Mouse (Mus musculus): ENCODE data around the gene Hoga1. TPM values are rescaled to one million over a fixed set of nuclear protein-coding genes. Genes with fewer than 3 reads are reported as not detected.
A peak's percentile ranks its signal among the peaks of the same experiment; 100 is the strongest.

The Hoga1 gene
- 1.3 and 2.9 TPM in 2 replicates for polyA plus RNA-seq (2015; fragmentation: Nextera tagmentation; extraction: Ambion mirVana)

DNA sequence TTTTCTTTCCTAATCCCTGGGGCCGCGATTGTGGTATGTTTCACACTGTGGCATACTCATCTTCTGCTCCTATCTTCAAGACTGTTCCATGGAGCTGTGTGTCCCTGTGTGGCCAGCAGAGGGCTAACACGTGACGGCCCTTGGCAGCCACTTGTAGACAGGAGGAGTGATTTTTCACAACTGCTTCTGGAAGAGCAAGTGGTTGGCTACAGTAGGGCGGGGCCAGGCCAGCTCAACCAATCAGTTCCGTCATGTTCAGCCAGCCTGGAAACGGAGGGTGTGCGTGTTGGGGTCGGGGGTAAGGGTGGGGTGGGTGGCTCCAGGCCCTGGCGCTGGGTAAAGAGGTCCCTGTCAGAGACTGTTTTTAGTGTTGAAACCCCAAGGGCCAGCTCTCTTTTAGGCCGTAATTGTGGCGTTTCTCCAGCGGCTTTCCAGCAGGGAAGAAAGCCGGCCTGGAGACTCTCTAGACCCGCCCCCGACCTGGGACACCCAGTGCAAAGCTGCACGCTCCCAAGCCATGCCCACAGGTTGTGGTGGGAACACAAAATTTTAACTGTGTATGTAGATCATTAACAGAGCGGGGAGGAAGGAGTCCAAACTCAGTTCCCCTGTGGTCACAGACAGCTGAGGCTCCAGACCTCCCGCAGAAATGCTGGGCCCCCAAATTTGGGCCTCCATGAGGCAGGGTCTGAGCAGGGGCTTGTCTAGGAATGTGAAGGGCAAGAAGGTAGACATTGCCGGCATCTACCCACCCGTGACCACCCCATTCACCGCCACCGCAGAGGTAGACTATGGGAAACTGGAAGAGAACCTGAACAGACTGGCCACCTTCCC lies at the start of gene Hoga1:
Hoga1 (plus strand) TSS at position 342 of the 834 bp plus-strand sequence.
- ATAC-seq (ENCODE audit: low read depth): peak; percentile 96
- H3K9me3 ChIP-seq (ENCODE audit: control insufficient read depth, low read length): no peaks in the 10 kb centered on the region
- H3K4me2 ChIP-seq (ENCODE audit: low read depth, low read length): peak within 1 kb of the TSS; percentile 66
- H3K9ac ChIP-seq (ENCODE audit: low read length): peak within 1 kb of the TSS; percentile 62
- no peaks in the 10 kb centered on the region for H3K36me3 ChIP-seq (ENCODE audit: control insufficient read depth, insufficient read depth, low read length)
- H3K4me3 ChIP-seq (ENCODE audit: low read length): peak within 1 kb of the TSS; percentile 50
- no peaks in the 10 kb centered on the region for H3K27me3 ChIP-seq (ENCODE audit: control insufficient read depth, insufficient read depth, low read depth, low read length)
- H3K27ac ChIP-seq (ENCODE audit: low read length): no peak within 1 kb of the TSS
- H3K4me1 ChIP-seq (replicated peaks; ENCODE audit: control insufficient read depth, insufficient read depth, low read length): peaks cover 5% of the 10 kb centered on the region
- WGBS: 19% methylated on average over 23 of the region's 23 CpGs

DNA sequence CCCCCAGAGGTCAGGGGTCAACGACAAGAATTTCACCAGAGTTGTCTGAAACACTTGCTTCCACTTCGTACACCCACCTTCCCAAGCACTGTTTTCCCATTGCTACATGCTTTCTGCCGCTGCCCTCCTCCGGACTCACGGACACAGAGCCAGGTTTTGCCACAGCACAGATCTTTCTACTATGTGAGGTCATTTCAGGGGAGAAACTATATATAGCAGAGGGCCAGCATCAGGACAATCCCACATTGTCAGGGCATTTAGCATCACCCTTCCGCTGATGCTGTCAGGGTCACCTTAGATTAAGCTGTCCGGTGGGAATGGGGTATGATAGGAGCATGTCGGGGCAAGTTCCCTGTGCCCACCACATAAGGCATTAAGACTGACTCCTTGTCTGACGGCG lies 48.3 kb upstream of the Hoga1 start:
- H3K4me1 ChIP-seq (replicated peaks; ENCODE audit: control insufficient read depth, insufficient read depth, low read length): peaks cover 32% of the 10 kb centered on the region
- ATAC-seq (ENCODE audit: low read depth): no peak
- 73% methylated on average over 10 of the region's 10 CpGs for WGBS
- H3K9ac ChIP-seq (ENCODE audit: low read length): no peak overlapping the region
- no peak overlapping the region for H3K27ac ChIP-seq (ENCODE audit: low read length)
- H3K27me3 ChIP-seq (ENCODE audit: control insufficient read depth, insufficient read depth, low read depth, low read length): no peaks in the 10 kb centered on the region
- no peak overlapping the region for H3K4me2 ChIP-seq (ENCODE audit: low read depth, low read length)
- no peaks in the 10 kb centered on the region for H3K36me3 ChIP-seq (ENCODE audit: control insufficient read depth, insufficient read depth, low read length)
- no peak overlapping the region for H3K4me3 ChIP-seq (ENCODE audit: low read length)
- no peaks in the 10 kb centered on the region for H3K9me3 ChIP-seq (ENCODE audit: control insufficient read depth, low read length)

- no peak overlapping the region for H3K27ac ChIP-seq (ENCODE audit: low read length)
- no peak overlapping the region for H3K4me2 ChIP-seq (ENCODE audit: low read depth, low read length)
- H3K4me3 ChIP-seq (ENCODE audit: low read length): no peak overlapping the region
- H3K9ac ChIP-seq (ENCODE audit: low read length): no peak overlapping the region
- H3K27me3 ChIP-seq (ENCODE audit: control insufficient read depth, insufficient read depth, low read depth, low read length): no peaks in the 10 kb centered on the region
- H3K36me3 ChIP-seq (ENCODE audit: control insufficient read depth, insufficient read depth, low read length): no peaks in the 10 kb centered on the region
- no peak for ATAC-seq (ENCODE audit: low read depth)
- H3K4me1 ChIP-seq (replicated peaks; ENCODE audit: control insufficient read depth, insufficient read depth, low read length): peaks cover 18% of the 10 kb centered on the region
- 77% methylated on average over 9 of the region's 9 CpGs for WGBS
- H3K9me3 ChIP-seq (ENCODE audit: control insufficient read depth, low read length): no peaks in the 10 kb centered on the region
Observed at GRCm38 (mm10) chr19:41998770-41999548, 46.5 kb upstream of the Hoga1 start.

- H3K27me3 ChIP-seq (ENCODE audit: control insufficient read depth, insufficient read depth, low read depth, low read length): no peaks in the 10 kb centered on the region
- no peaks in the 10 kb centered on the region for H3K36me3 ChIP-seq (ENCODE audit: control insufficient read depth, insufficient read depth, low read length)
- H3K4me3 ChIP-seq (ENCODE audit: low read length): no peak overlapping the region
- H3K27ac ChIP-seq (ENCODE audit: low read length): peak overlapping the region; percentile 70; the same call in 1 of the 2 replicates
- H3K9me3 ChIP-seq (ENCODE audit: control insufficient read depth, low read length): no peaks in the 10 kb centered on the region
- H3K9ac ChIP-seq (ENCODE audit: low read length): no peak overlapping the region
- no peak overlapping the region for H3K4me2 ChIP-seq (ENCODE audit: low read depth, low read length)
- 0 out of 2 replicates have a peak, but pooled peaks have one; percentile 31 for ATAC-seq (ENCODE audit: low read depth)
- peaks cover 21% of the 10 kb centered on the region for H3K4me1 ChIP-seq (replicated peaks; ENCODE audit: control insufficient read depth, insufficient read depth, low read length)
- 75% methylated on average over 4 of the region's 4 CpGs for WGBS
Observed at GRCm38 (mm10) chr19:41999688-42000283, 45.6 kb upstream of the Hoga1 start.

DNA sequence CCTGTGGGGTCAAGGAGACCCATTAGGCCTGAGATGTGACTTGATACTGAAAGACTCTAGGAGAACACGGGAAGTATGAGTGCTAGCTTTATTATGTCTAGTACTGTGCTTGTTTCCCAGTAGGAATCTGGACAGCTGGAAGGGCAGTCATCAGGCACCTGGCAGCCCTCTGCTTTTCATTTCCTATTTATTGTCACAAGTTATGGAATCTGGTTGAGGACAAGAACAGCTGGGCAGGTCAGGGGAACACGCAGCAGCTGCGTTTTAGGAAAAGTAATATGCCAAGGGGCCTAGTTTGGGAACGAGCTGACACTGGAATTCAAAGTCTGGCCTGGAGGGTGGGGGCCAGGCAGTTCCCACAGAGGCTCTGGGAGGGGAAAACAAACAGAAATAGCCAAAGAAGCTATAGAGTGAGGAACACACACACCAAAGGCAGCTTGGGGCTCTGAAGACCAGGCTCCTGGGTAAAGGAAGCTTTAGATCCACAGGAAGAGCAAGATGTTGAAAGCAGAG lies 44.9 kb upstream of the Hoga1 start:
- Histone ChIP-seq H3K4me1 (replicated peaks; ENCODE audit: control insufficient read depth, insufficient read depth, low read length) (peaks cover 21% of the 10 kb centered on the region), H3K4me3 (ENCODE audit: low read length) (no peak overlapping the region), H3K36me3 (ENCODE audit: control insufficient read depth, insufficient read depth, low read length) (no peaks in the 10 kb centered on the region), H3K9ac (ENCODE audit: low read length) (no peak overlapping the region), H3K9me3 (ENCODE audit: control insufficient read depth, low read length) (no peaks in the 10 kb centered on the region), H3K27ac (ENCODE audit: low read length) (peak overlapping the region; percentile 70), H3K4me2 (ENCODE audit: low read depth, low read length) (no peak overlapping the region), H3K27me3 (ENCODE audit: control insufficient read depth, insufficient read depth, low read depth, low read length) (no peaks in the 10 kb centered on the region)
- WGBS: 17% methylated on average over 4 of the region's 4 CpGs
- ATAC-seq (ENCODE audit: low read depth): peak; percentile 76

- H3K4me1 ChIP-seq (replicated peaks; ENCODE audit: control insufficient read depth, insufficient read depth, low read length): peaks cover 21% of the 10 kb centered on the region
- no peak for ATAC-seq (ENCODE audit: low read depth)
- H3K27me3 ChIP-seq (ENCODE audit: control insufficient read depth, insufficient read depth, low read depth, low read length): no peaks in the 10 kb centered on the region
- H3K4me3 ChIP-seq (ENCODE audit: low read length): no peak overlapping the region
- peak overlapping the region; percentile 70 for H3K27ac ChIP-seq (ENCODE audit: low read length)
- no peaks in the 10 kb centered on the region for H3K9me3 ChIP-seq (ENCODE audit: control insufficient read depth, low read length)
- H3K9ac ChIP-seq (ENCODE audit: low read length): no peak overlapping the region
- H3K36me3 ChIP-seq (ENCODE audit: control insufficient read depth, insufficient read depth, low read length): no peaks in the 10 kb centered on the region
- H3K4me2 ChIP-seq (ENCODE audit: low read depth, low read length): no peak overlapping the region
- WGBS: 87% methylated on average over 12 of the region's 12 CpGs
Observed at GRCm38 (mm10) chr19:42001253-42001980, 44.0 kb upstream of the Hoga1 start.

DNA sequence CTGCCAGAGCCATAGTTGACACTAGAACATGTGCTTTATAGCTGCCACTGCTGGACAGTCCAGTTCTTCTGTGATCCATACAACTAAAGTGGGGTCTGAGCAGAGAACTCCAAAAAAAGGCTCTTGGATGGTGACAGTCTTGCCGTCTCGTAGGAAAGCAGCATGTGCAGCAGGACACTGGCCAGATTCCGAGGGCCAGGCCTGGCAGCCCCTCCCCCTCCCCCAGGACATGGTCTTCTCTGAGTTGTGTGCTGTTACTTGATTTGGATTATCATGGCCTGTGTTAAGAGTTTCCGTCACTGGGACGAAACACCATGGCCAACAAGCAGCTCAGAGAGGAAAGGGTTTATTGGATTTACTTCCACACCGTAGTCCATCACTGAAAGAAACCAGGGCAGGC lies 41.2 kb upstream of the Hoga1 start:
- Histone ChIP-seq H3K4me3 (ENCODE audit: low read length) (no peak overlapping the region), H3K27me3 (ENCODE audit: control insufficient read depth, insufficient read depth, low read depth, low read length) (no peaks in the 10 kb centered on the region), H3K9ac (ENCODE audit: low read length) (no peak overlapping the region), H3K27ac (ENCODE audit: low read length) (no peak overlapping the region), H3K36me3 (ENCODE audit: control insufficient read depth, insufficient read depth, low read length) (no peaks in the 10 kb centered on the region), H3K9me3 (ENCODE audit: control insufficient read depth, low read length) (no peaks in the 10 kb centered on the region), H3K4me1 (replicated peaks; ENCODE audit: control insufficient read depth, insufficient read depth, low read length) (peaks cover 21% of the 10 kb centered on the region), H3K4me2 (ENCODE audit: low read depth, low read length) (no peak overlapping the region)
- no peak for ATAC-seq (ENCODE audit: low read depth)
- 65% methylated on average over 6 of the region's 6 CpGs for WGBS

- no peaks in the 10 kb centered on the region for H3K27me3 ChIP-seq (ENCODE audit: control insufficient read depth, insufficient read depth, low read depth, low read length)
- no peak overlapping the region for H3K4me3 ChIP-seq (ENCODE audit: low read length)
- H3K4me2 ChIP-seq (ENCODE audit: low read depth, low read length): no peak overlapping the region
- H3K27ac ChIP-seq (ENCODE audit: low read length): no peak overlapping the region
- 63% methylated on average over 3 of the region's 3 CpGs for WGBS
- peaks cover 16% of the 10 kb centered on the region for H3K4me1 ChIP-seq (replicated peaks; ENCODE audit: control insufficient read depth, insufficient read depth, low read length)
- no peak overlapping the region for H3K9ac ChIP-seq (ENCODE audit: low read length)
- ATAC-seq (ENCODE audit: low read depth): no peak
- no peaks in the 10 kb centered on the region for H3K36me3 ChIP-seq (ENCODE audit: control insufficient read depth, insufficient read depth, low read length)
- H3K9me3 ChIP-seq (ENCODE audit: control insufficient read depth, low read length): no peaks in the 10 kb centered on the region
Observed at GRCm38 (mm10) chr19:42005616-42006015, 39.8 kb upstream of the Hoga1 start.

Measured in lung, embryonic 16.5 days (tissue).